7 mouse cellular contexts compared by ENCODE assay signal in the genomic region with DNA sequence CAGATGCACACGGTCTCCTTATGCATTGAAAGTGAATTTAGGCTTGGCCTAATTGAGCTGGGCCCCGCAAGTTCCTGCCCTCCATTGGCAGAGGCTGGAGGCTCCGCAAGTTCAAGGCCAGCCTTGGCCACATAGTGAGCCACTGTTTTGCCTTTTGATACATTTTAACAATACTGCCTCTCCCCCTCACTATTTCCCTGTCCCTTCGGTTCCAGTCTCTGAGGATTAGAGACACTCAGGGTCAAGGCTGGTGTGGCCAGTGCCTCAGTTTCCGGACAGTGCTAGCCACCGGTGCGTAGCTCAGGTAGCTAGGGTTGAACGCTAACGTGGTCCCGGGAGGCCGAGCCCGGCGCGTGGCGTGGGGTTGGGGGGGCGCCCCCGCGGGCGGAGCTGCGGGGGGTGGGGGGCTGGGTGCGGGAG. TPM values are rescaled to one million over a fixed set of nuclear protein-coding genes. Genes with fewer than 3 reads are reported as not detected.
DNase-seq lines count a peak whose midpoint lies in the region; ATAC-seq and TF ChIP-seq lines count a peak whose summit lies in the region.

No protein-coding gene starts in this region.

- peaks cover 5% of the 10 kb centered on the region; the same call in 1 of the 2 replicates for H3K36me3 ChIP-seq in lung, embryonic 16.5 days (ENCODE audit: control insufficient read depth, insufficient read depth, low read length)
- no peaks in the 10 kb centered on the region for H3K36me3 ChIP-seq in embryonic facial prominence, embryonic 11.5 days (replicated peaks; ENCODE audit: control insufficient read depth, insufficient read depth, low read depth, low read length)
- no peaks in the 10 kb centered on the region; the same call in 1 of the 2 replicates for H3K36me3 ChIP-seq in hindbrain, postnatal 0 days (ENCODE audit: insufficient read depth, low read length)
- no peaks in the 10 kb centered on the region for H3K36me3 ChIP-seq in myocyte (ENCODE audit: control insufficient read depth, insufficient read depth)

- peak overlapping the region; percentile 79 for H3K4me2 ChIP-seq in lung, embryonic 16.5 days (ENCODE audit: low read depth, low read length)
- peak overlapping the region; percentile 93 for H3K4me2 ChIP-seq in embryonic facial prominence, embryonic 11.5 days (ENCODE audit: low read depth, low read length)
- peak overlapping the region; percentile 95 for H3K4me2 ChIP-seq in hindbrain, postnatal 0 days (ENCODE audit: low read depth, low read length)
- peak overlapping the region; percentile 97 for H3K4me2 ChIP-seq in myocyte (ENCODE audit: low read depth)

- ATAC-seq in lung, embryonic 16.5 days (ENCODE audit: low read depth): no peak
- ATAC-seq in embryonic facial prominence, embryonic 11.5 days (replicated peaks; ENCODE audit: insufficient number of reproducible peaks, low FRiP score, low TSS enrichment, low read depth): no peak
- peak; percentile 16 for ATAC-seq in hindbrain, postnatal 0 days

- intact Hi-C loops in left cerebral cortex, postnatal 4 days (cut with DNase I): no loop called here

- H3K27me3 ChIP-seq in lung, embryonic 16.5 days (ENCODE audit: control insufficient read depth, insufficient read depth, low read depth, low read length): no peaks in the 10 kb centered on the region
- no peaks in the 10 kb centered on the region for H3K27me3 ChIP-seq in embryonic facial prominence, embryonic 11.5 days (ENCODE audit: control insufficient read depth, insufficient read depth, low read length)
- H3K27me3 ChIP-seq in hindbrain, postnatal 0 days (ENCODE audit: insufficient read depth, low read length): no peaks in the 10 kb centered on the region
- no peaks in the 10 kb centered on the region for H3K27me3 ChIP-seq in myocyte (ENCODE audit: control insufficient read depth, insufficient read depth, insufficient read length)

- H3K4me3 ChIP-seq in lung, embryonic 16.5 days (ENCODE audit: low read length): peak overlapping the region; percentile 85
- peak overlapping the region; percentile 92 for H3K4me3 ChIP-seq in embryonic facial prominence, embryonic 11.5 days (ENCODE audit: low read depth, low read length)
- peak overlapping the region; percentile 89 for H3K4me3 ChIP-seq in hindbrain, postnatal 0 days (ENCODE audit: low read length)
- peak overlapping the region; percentile 34 for H3K4me3 ChIP-seq in myocyte

- peak overlapping the region; percentile 78 for H3ac ChIP-seq in myocyte (ENCODE audit: control insufficient read depth, insufficient read length)

- peaks cover 27% of the 10 kb centered on the region for H3K79me2 ChIP-seq in myocyte (ENCODE audit: control insufficient read depth, insufficient read depth)

- H3K9me3 ChIP-seq in lung, embryonic 16.5 days (ENCODE audit: control insufficient read depth, low read length): no peaks in the 10 kb centered on the region
- no peaks in the 10 kb centered on the region for H3K9me3 ChIP-seq in embryonic facial prominence, embryonic 11.5 days (replicated peaks; ENCODE audit: control insufficient read depth, low read length)
- H3K9me3 ChIP-seq in hindbrain, postnatal 0 days (ENCODE audit: low read length): no peaks in the 10 kb centered on the region

- no peak for DNase-seq in lung, postnatal 36 days
- peak; percentile 44 for DNase-seq in embryonic facial prominence, embryonic 11.5 days (ENCODE audit: low spot score)
- peak; percentile 27 for DNase-seq in hindbrain, postnatal 0 days (ENCODE audit: low spot score)
- DNase-seq in left cerebral cortex, postnatal 4 days: no peak
- no peak for DNase-seq in urinary bladder, postnatal 4 days (ENCODE audit: low spot score in 2 of 2)

- H3K27ac ChIP-seq in lung, embryonic 16.5 days (ENCODE audit: low read length): peak overlapping the region; percentile 92
- peak overlapping the region; percentile 90 for H3K27ac ChIP-seq in embryonic facial prominence, embryonic 11.5 days (replicated peaks; ENCODE audit: low read depth, low read length)
- peak overlapping the region; percentile 95 for H3K27ac ChIP-seq in hindbrain, postnatal 0 days

- TF ChIP-seq CTCF in hindbrain, postnatal 0 days (IDR thresholded peaks at IDR 0.05; ENCODE audit: low read depth): no peak

- whole genome bisulfite sequencing in lung, embryonic 16.5 days: 14% methylated on average over 10 of the region's 21 CpGs
- WGBS in embryonic facial prominence, embryonic 11.5 days: 5% methylated on average over 21 of the region's 21 CpGs
- WGBS in hindbrain, postnatal 0 days: 8% methylated on average over 12 of the region's 21 CpGs

- peak overlapping the region; percentile 99 for H3K9ac ChIP-seq in lung, embryonic 16.5 days (ENCODE audit: low read length)
- H3K9ac ChIP-seq in embryonic facial prominence, embryonic 11.5 days (replicated peaks; ENCODE audit: low read length): peak overlapping the region; percentile 100
- H3K9ac ChIP-seq in hindbrain, postnatal 0 days (replicated peaks; ENCODE audit: low read length): peak overlapping the region; percentile 99

- TF ChIP-seq POLR2A in myocyte (IDR thresholded peaks at IDR 0.05; ENCODE audit: insufficient read length, low read depth): no peak

- H3K4me1 ChIP-seq in lung, embryonic 16.5 days (replicated peaks; ENCODE audit: control insufficient read depth, insufficient read depth, low read length): peaks cover 42% of the 10 kb centered on the region
- no peaks in the 10 kb centered on the region; the same call in 1 of the 2 replicates for H3K4me1 ChIP-seq in embryonic facial prominence, embryonic 11.5 days (ENCODE audit: control insufficient read depth, insufficient read depth, low read length)
- H3K4me1 ChIP-seq in hindbrain, postnatal 0 days (ENCODE audit: insufficient read depth, low read length): peaks cover 37% of the 10 kb centered on the region

TF ChIP-seq in myocyte, 11 proteins besides CTCF, POLR2A, EP300 and RAD21:
- TF ChIP-seq TCF12 (IDR thresholded peaks at IDR 0.05; ENCODE audit: insufficient read depth, poor library complexity, severe bottlenecking) (no peak), REST (IDR thresholded peaks at IDR 0.05; ENCODE audit: insufficient read depth, insufficient read length) (no peak), MYOG (IDR thresholded peaks at IDR 0.05; ENCODE audit: control insufficient read depth in 1 of 3, insufficient read depth in 1 of 3, insufficient read length in 2 of 3, low read depth in 2 of 3) (no peak), POLR2AphosphoS2 (IDR thresholded peaks at IDR 0.05; ENCODE audit: insufficient read length, low read depth) (no peak), USF1 (IDR thresholded peaks at IDR 0.05; ENCODE audit: low read depth) (no peak), SRF (IDR thresholded peaks at IDR 0.05; ENCODE audit: control insufficient read depth, insufficient read length, low read depth) (no peak), MAX (IDR thresholded peaks at IDR 0.05; ENCODE audit: low read depth) (no peak), TCF3 (IDR thresholded peaks at IDR 0.05; ENCODE audit: insufficient read length, low read depth) (no peak)

RNA-seq across cellular contexts. Expression of gene Src, which starts 5.5 kb away (rescaled TPM):
- 20.9 and 21.1 TPM in 2 replicates for polyA plus RNA-seq in lung, embryonic 16.5 days (2015; fragmentation: Nextera tagmentation; extraction: Ambion mirVana)
- 13.9 and 16.4 TPM in 2 replicates for polyA plus RNA-seq in embryonic facial prominence, embryonic 11.5 days (2014; fragmentation: Nextera tagmentation; extraction: Ambion mirVana)
- 133 and 134 TPM in 2 replicates for total RNA-seq in hindbrain, postnatal 0 days (2014; rRNA removed)
- 23.2 and 25.4 TPM in 2 replicates for polyA plus RNA-seq in hindbrain, postnatal 0 days (2015; fragmentation: Nextera tagmentation; extraction: Ambion mirVana)
- 20.3 TPM for polyA plus RNA-seq in myocyte (2012; fragmentation: generic; extraction: Trizol)
- 10 to 100 TPM; 92.0 to 94.5 TPM for total RNA-seq in left cerebral cortex, postnatal 4 days (2021)

RNA-seq across cellular contexts. Expression of gene Manbal, which starts 56.3 kb away (rescaled TPM):
- polyA plus RNA-seq in lung, embryonic 16.5 days (2015; fragmentation: Nextera tagmentation; extraction: Ambion mirVana): 85.3 and 86.3 TPM in 2 replicates
- 33.4 and 38.5 TPM in 2 replicates for polyA plus RNA-seq in embryonic facial prominence, embryonic 11.5 days (2014; fragmentation: Nextera tagmentation; extraction: Ambion mirVana)
- total RNA-seq in hindbrain, postnatal 0 days (2014; rRNA removed): 69.6 and 74.4 TPM in 2 replicates
- 133 and 135 TPM in 2 replicates for polyA plus RNA-seq in hindbrain, postnatal 0 days (2015; fragmentation: Nextera tagmentation; extraction: Ambion mirVana)
- polyA plus RNA-seq in myocyte (2012; fragmentation: generic; extraction: Trizol): 64.5 TPM
- total RNA-seq in left cerebral cortex, postnatal 4 days (2021): 10 to 100 TPM; 66.1 to 70.3 TPM

Comparison
In these comparisons a context has a peak if more than half of its experiments do, and no peak if none do; other contexts are left out.
1. H3K4me3 ChIP-seq: peak in every context shown above with its lines; median percentile 92 in embryonic facial prominence, embryonic 11.5 days; 89 in hindbrain, postnatal 0 days; 85 in lung, embryonic 16.5 days; 34 in myocyte.
2. DNase-seq: peak in embryonic facial prominence, embryonic 11.5 days (single experiment) and hindbrain, postnatal 0 days (single experiment); none in lung, postnatal 36 days (single experiment), left cerebral cortex, postnatal 4 days (single experiment) and urinary bladder, postnatal 4 days (0 of 2).
3. Peak in every context shown above with its lines, with median percentiles within 50 percentile points of each other: H3K27ac ChIP-seq, H3K4me2 ChIP-seq and H3K9ac ChIP-seq.